ENCODE assay signal across 27 mouse cellular contexts in the genomic region with DNA sequence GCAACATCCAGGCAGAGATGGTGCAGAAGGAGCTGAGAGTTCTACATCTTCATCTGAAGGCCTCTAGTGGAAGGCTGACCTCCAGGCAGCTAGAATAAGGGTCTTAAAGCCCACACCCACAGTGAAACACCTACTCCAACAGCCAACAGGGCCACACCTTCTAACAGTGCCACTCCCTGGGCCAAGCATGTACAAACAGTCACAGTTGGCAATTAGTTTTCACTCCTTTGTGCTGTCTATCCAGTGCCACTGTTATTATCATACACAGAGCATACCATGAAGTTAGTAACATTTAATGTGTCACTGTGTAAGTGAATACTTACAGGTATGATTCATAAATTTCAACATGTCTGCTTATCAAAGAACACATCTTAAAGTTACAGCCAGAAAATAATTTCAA.
"Had no signal": no experiment of that assay in that cellular context is flagged by ENCODE, and none has a peak within 500 bp of the region (broad histone marks: within the 10 kb centered on the region; RNA-seq: fewer than 3 reads in every experiment).

No protein-coding gene starts in this region.

- H3K9ac ChIP-seq: heart, embryonic 13.5 days; heart, embryonic 15.5 days; hindbrain, embryonic 13.5 days; hindbrain, embryonic 15.5 days; kidney, embryonic 15.5 days; limb, embryonic 13.5 days; limb, embryonic 15.5 days; liver, embryonic 13.5 days had no signal

- H3K27me3 ChIP-seq: heart, embryonic 13.5 days; heart, embryonic 15.5 days; hindbrain, embryonic 13.5 days; hindbrain, embryonic 15.5 days; kidney, embryonic 15.5 days; limb, embryonic 13.5 days; limb, embryonic 15.5 days; liver, embryonic 13.5 days had no signal

- H3K9me3 ChIP-seq: heart, embryonic 13.5 days; heart, embryonic 15.5 days; hindbrain, embryonic 13.5 days; hindbrain, embryonic 15.5 days; kidney, embryonic 15.5 days; limb, embryonic 13.5 days; limb, embryonic 15.5 days; liver, embryonic 13.5 days had no signal

- H3K4me1 ChIP-seq: kidney, embryonic 15.5 days; limb, embryonic 13.5 days; limb, embryonic 15.5 days had no signal

- ATAC-seq: hindbrain, postnatal 0 days; intestine, embryonic 16.5 days had no signal

- H3K4me2 ChIP-seq: heart, embryonic 11.5 days; heart, embryonic 13.5 days; heart, embryonic 15.5 days; hindbrain, embryonic 13.5 days; hindbrain, embryonic 15.5 days; kidney, embryonic 15.5 days; limb, embryonic 13.5 days; limb, embryonic 15.5 days; liver, embryonic 11.5 days; liver, embryonic 13.5 days had no signal

- H3K27ac ChIP-seq: gastrocnemius, adult 2 months; heart, embryonic 13.5 days; heart, embryonic 15.5 days; hindbrain, embryonic 13.5 days; hindbrain, embryonic 15.5 days; hindbrain, postnatal 0 days; kidney, embryonic 15.5 days; kidney, postnatal 0 days; limb, embryonic 13.5 days; limb, embryonic 15.5 days; liver, embryonic 13.5 days had no signal

- DNase-seq: gastrocnemius, adult 2 months; gastrocnemius, postnatal 10 days; gastrocnemius, postnatal 25 days; heart, adult 18-20 months; heart, postnatal 14 days; heart, postnatal 36 days; kidney, adult 11 months; kidney, adult 2 months; kidney, adult 9 months; kidney, postnatal 14 days; kidney, postnatal 36 days; layer of hippocampus, adult 9-11 months; layer of hippocampus, postnatal 36 days; left cerebral cortex, postnatal 4 days; liver, embryonic 13.5 days had no signal

- H3K36me3 ChIP-seq: heart, embryonic 13.5 days; heart, embryonic 15.5 days; hindbrain, embryonic 13.5 days; hindbrain, embryonic 15.5 days; kidney, embryonic 15.5 days; limb, embryonic 13.5 days; limb, embryonic 15.5 days; liver, embryonic 13.5 days had no signal

- H3K4me3 ChIP-seq: gastrocnemius, adult 2 months; heart, embryonic 13.5 days; heart, embryonic 15.5 days; hindbrain, embryonic 13.5 days; hindbrain, embryonic 15.5 days; kidney, embryonic 15.5 days; limb, embryonic 13.5 days; limb, embryonic 15.5 days; liver, embryonic 13.5 days had no signal
